Mouse (Mus musculus) ovary, postnatal 36 days (tissue): ENCODE results near the gene Ccnd3.

Source experiments
- DNase-seq: peaks from one replicate; pipeline ENCODE4 v3.0.0; 2022; ENCODE audit warnings: low spot score, mixed read lengths

The Ccnd3 gene

DNA sequence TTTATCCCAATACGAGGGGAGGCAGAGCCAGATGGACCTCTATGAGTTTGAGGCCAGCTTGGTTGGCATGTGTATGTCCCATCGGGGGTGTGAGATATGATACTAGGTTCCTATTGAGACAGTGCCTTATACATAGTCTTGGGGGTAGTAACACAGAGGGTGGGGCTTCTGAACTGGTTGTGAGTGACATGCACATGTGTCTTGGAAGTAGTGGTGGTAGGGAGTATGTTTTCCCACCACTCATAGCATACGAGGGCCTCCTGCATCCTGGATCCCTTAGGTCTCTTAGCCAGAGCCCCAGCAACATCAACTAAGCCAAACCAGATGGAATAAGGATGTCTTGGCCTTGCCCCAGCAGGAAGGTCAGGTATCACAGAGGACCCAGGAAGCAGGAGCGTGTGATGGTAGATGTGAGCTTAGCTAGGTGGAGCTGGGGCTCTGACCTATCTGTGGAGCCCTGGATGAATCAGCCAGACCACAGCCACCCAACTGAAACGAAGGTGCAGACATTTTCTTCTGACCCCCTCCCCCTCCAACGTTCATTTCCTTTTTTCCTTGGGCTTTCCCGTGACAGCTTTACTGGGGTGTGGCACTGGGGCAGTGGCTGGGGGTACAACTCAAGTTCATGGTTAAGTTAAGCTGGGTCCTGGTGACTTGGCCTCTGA is 10.5 kb downstream of the Ccnd3 start:
- DNase-seq, result no peak

DNA sequence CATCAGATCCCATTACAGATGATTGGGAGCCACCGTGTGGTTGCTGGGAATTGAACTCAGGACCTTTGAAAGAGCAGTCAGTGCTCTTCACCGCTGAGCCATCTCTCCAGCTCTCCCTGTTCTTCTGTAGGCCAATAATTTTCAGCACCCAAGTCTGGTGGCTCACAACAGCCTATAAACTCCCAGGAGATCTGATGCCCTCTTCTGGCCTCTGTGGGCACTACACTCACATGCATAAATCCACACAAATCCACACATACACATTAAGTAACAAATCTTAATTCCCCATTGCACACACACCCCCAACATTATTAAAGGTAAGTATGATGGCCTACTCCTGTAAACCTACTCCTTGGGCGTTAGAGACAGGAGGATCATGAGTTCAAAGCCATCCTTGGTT is 11.4 kb downstream of the Ccnd3 start:
- DNase-seq, result no peak

DNA sequence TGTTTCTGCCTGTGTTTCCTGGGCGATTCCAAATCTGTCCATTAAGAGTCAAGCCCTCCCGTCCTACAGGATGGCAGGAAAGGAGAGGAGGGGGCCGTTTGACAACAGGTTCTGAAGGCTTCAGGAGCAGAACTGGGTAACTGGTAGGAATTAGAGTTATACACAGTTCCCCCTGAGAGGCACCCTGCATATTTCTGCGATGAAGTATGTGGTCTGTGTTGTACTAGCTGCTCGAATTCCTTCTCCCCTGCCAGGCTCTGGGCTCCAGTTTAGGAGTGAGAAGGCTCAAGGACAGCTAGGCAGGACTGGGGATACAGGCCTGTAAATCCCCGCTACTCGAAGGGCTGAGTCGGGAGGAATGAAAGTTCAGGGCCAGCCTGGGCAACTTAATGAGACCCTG is 13.4 kb downstream of the Ccnd3 start:
- DNase-seq, result no peak

DNA sequence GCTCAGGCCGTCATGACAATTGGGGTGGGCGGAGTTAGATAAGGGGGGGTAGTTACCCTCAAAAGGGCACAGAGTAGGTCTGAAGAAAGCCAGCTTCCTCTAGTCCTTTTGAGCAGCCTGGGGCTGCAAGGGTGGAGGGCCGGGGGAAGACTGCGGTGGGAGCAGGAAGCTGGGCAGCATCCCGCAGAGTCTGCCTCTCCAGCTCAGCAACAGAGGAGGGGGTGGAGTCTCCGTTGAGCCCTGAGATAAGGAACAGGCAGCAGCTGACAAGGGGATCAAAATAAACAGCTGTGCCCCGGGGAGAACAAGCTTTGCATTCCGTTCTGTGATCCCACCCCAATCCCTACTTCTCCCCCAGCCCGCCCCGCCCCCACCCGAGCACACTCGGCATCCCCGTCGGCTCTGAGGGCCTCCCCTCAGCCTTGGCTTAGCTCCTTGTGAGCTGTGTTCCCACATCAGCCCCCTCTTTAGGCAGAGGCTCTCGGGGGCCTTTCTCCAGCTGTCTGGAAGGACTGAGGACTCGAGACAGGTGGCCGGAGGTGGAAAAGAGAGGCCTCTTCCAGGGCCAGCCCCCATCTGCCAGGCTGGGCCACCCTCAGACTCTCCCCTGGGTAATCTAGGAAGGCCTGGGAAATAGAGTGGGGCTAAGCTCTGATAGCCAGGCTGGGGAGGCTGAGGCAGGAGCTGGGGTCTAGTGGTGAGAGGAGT is 16.9 kb downstream of the Ccnd3 start:
- peak; percentile 54 for DNase-seq

DNA sequence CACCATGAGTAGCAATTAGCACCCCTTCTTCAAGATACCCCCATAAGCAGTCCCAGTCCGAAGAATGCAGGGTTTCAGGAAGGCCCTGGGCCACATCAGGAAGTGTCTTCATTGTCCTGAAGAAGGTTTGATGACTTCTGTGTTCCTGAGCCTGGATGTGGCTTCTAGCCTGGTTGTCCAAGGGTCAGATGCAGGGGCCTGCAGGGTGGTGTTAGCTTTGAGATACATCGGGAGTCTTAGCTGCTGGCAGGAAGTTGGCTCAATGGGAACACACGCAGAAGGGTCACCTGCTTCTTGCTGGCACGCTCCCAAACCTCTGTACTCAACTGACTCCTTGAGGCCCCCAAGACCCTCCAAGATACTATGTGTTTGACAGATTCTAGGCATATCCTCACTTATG is 17.7 kb downstream of the Ccnd3 start:
- DNase-seq, result no peak

DNA sequence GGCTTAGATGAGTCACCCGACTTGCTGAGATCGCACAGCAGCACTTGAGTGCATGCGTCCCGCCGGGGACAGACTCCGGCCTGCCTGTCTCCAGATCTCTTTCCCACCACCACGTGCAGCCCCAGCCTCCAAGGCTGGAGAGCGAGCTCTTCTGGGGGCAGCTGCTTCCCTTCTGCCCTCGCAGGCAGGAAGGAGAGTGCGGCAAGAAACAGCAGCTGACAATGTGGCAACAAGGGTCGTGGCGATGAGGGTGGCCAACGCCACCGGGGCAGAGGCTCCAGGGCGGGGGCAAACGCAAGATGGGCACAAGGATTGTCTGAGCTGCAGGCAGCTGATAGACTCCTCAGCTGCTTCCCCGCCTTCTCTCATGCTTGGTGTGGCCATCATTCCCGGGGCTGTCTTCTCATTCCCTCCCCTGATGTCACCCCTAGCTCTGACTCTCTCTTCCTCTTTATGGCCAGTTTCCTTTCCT is 18.4 kb downstream of the Ccnd3 start:
- no peak for DNase-seq

DNA sequence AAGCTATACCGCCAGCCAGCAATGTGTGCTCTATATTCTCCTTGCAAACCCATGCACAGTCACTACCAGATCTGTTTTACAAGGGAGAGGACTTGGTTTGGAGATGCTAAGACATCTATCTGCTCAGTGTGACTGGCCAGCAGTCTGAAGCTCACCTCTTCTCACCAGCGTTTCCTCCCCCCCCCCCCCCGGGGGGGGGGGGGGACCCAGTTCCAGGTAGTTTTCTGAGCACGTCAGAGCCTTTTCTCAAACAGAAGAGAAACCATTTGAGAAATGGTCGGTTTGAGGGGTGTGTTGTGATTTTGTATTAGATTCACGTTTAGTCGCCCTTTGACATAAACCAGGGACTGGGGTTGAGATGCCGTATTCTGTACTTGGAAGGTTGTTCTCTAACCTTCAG is 19.2 kb downstream of the Ccnd3 start:
- DNase-seq, result no peak

DNA sequence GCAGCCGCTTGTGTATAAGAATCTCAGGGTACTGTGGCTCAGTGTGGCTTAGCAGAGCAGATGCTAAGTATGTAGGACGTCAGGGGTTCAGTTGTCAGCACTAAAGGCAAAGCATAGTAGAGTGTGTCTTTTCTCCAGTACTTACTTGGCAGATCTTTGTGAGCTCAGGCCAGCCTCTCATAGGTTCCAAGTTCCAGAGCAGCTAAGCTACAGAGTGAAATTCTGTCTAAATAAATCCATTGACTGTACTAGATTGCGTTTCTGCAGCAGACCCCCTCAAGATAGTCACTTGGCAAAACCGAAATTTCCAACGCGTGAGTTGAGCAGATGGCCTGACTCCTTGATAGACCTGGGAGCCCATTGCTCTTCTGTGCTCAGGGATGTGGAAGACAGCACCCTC is 20.1 kb downstream of the Ccnd3 start:
- DNase-seq, result no peak

DNA sequence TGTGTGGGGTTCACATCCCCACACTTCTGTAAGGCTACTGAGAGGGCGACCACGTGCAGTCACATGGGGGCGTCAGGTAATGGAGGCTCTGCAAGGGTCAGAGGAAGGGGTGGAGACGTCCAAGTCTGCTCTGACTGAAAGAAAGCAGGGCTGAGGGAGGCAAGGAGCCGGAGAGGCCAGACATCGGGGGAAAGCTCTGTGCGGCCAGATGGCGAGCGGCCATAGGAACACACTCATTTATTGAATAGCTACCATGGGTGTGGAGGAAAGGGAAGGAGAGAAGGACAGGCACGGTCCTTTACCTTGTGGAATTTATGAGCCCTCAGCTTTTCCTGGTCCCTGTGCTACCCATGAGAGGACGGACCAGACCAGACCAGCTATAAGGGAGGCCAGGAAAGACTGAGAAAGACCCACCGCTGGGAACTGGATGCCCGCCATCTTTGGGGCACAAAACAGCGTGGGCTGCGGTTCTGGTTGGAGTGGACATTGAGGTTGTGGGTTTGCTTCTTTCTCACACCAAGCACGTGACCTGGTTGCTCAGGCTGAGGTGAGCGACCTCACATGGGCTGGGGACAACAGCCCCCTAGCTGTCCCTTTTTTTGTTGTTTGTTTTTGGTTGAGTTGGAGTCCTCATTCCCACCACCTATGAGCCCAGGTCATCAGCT is 22.1 kb downstream of the Ccnd3 start:
- DNase-seq, result peak; percentile 19

DNA sequence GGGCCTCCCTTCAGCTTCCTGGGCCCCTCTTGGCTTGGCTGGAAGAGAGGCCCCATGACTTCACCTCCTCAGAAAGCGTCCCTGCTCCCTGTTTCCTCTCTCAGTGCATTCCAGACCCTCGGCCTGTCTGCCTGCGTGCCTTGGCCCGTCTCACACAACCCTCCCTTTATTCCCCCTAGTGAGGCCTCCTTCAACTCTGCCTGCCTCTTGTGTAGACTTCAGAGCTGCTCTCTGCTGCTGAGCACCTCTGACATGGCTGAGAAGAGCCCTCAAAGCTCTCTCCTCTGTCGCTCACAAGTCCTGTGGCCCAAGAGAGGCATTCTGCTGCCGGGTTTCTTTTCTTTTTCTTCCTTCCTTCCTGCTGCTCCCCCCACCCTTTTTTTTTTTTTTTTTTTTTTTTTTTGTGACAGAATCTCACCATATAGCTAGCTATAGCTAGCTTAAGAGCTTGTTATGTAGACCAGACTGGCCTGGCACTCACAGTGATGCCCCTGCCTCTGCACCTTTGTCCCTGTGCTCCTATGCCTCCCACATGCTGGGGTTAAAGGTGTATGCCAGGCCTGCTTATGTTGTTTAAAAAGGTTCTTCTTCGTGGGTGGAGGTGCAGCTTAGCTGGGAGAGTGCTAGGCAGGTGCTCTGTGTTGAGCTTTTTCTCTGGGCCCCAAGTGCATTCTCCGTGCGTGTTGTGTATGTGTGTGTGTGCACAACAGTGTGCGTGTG is 22.9 kb downstream of the Ccnd3 start:
- no peak for DNase-seq

DNA sequence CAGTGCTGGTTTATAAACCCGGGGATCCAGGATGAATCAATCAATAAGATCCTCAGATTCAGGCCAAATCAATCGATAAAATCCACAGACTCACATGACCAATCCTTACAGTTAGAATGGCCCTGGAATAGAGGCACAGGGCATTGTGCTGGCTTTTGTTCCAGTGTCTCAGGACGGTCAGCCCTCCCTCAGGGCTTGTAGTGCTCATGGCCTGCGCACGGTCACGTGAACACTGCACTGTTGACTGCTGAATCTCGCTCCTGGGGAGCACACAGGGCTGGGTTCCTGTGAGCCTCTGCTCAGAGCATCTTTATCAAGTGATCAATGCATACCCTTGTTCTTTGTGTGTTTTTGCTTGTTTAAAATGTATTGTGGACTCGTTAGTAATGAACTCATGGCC is 24.1 kb downstream of the Ccnd3 start:
- DNase-seq, result no peak

DNA sequence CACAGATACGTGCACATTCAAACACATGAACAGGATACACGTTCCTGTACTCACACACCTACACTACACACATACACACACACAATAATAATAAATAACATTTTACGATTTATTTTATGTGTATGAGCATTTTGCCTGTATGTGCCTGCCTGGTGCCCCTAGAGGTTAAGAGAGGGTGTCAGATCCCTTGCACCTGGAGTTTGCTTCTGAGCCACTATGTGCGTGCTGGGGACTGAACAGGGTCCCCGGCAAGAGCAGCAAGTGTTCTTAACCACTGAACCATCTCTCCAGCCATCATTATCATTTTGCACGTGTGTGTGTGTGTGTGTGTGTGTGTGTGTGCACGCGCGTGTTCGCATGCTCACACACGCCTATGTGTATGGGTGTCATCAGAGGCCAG is 24.7 kb downstream of the Ccnd3 start:
- no peak for DNase-seq

DNA sequence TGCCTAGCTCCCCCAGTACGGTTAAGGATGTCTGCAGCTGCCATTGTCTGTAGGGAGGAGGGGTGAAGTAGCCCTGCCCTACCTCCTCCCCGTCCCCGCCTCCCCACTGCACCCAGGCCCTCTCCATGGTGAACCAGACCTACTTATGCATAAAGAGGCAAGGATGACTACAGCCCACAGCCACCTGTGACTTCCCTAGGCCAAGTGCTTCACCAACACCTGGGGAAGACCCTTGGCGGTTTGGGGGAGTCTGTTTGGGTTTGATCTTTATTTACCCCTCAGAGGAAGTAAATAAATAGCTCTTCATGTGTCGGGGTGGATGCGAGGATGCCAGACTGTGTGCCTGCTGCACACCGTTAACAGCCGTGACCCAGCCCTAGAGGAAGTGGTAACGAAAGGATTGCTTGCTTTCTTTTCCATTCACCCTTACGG is 26.6 kb downstream of the Ccnd3 start:
- DNase-seq, result no peak

DNA sequence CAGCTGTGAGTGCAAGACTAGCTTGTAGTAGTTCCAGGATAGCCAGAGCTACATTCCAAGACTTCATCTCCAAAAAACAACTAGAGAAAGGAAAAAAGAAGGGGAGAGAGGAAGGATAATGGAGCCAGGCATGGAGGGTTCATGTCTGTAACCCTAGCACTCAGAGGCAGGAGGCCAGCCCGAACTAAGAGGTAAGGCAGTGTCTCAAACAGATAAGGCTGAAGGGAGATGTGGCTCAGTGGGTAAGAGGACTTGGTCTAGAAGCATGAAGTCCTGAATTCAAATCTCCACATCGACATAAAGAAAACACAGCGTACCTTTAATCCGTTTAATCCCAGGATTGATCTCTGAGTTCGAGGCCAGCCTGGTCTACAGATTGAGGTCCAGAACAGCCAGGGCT is 27.5 kb downstream of the Ccnd3 start:
- DNase-seq, result no peak

DNA sequence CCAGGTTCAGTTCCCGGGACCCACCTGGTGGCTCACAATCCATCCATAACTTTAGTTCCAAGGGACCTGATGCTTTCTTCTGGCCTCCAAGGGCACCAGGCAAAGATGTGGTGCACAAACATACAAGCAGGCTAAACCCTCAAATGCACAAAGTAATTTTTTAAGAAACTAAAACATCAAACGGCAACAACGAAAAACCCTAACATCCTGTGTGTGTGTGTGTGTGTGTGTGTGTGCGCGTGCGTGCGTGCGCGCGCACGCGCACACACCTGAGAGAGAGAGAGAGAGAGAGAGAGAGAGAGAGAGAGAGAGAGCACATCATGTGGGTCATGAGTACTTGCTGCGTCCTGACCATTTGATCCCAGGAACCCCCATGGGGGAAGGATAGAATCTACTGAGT is 28.8 kb downstream of the Ccnd3 start:
- DNase-seq, result no peak

DNA sequence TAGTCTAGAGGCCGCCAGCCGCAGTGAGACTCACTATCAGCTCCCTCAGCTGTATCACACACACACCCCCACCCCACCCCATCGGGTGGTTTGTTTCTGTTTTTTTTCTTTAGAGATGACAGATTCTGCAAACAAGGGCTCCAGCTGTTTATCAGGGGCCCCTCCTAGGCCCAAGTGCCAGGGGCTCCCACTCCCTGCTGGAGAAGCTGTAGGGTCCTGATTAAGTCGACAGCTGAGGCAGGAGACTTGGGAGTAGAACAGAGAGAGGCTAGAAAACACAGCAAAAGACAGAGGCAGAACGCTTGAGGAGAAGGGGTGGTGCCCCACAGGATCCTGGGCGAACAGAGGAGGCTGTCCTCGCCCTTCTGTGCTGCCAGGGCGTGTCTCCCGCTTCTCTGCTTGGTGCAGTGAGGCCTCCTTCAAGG is 31.0 kb downstream of the Ccnd3 start:
- DNase-seq, result no peak

DNA sequence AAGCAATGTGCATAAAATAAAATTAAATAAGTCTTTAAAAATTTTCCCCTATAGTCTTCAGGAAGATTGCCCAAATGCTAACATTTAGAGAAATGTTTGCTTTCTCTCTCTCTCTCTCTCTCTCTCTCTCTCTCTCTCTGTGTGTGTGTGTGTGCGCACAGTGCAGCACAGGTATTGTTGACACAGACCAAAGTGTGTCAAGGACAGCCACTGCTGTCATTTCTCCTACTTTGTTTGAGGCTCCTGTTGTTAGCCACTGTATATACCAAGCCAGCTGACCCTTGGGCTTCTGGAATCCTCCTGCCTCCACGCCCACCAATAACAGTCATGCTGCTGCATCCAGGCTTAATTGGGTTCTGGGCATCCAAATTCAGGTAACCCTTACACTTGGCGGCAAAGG is 33.2 kb downstream of the Ccnd3 start:
- DNase-seq, result no peak

DNA sequence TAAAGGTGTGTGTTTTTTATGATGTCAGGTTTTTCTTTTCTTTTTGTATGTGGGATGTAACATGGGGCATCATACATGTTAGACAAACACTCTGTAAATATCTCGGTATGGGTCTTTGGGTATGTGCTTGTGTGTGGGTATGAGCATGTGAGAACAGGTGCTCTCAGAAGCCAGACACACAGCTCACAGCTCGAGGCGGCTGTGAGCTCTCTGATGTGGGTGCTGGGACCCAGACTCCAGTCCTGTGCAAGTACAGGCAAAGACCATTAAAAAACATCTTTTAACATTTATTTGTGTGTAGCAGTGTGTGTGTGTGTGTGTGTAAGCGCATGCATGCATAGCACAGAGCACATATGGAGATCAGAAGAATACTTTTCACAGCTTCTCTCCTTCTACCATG is 34.3 kb downstream of the Ccnd3 start:
- no peak for DNase-seq

DNA sequence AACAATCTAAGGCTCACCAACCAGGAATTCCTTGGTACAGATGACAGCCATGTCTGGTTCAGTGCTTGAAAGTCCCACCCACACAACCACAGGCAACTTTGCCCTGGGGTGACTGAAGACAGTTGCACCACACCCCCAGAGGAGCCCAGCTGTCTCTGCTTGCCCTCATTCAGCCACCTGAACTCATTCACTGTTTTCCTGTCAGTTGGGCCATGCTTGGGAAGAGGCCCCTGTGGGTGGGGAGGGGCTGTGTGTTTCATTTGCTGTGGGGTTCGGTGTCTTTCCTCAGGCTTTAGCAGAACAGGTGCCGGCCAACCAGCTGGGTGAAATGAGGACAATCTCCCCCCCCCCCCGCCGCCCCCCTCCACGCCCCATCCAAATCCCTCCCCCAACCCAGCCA is 37.2 kb downstream of the Ccnd3 start:
- DNase-seq, result no peak

DNA sequence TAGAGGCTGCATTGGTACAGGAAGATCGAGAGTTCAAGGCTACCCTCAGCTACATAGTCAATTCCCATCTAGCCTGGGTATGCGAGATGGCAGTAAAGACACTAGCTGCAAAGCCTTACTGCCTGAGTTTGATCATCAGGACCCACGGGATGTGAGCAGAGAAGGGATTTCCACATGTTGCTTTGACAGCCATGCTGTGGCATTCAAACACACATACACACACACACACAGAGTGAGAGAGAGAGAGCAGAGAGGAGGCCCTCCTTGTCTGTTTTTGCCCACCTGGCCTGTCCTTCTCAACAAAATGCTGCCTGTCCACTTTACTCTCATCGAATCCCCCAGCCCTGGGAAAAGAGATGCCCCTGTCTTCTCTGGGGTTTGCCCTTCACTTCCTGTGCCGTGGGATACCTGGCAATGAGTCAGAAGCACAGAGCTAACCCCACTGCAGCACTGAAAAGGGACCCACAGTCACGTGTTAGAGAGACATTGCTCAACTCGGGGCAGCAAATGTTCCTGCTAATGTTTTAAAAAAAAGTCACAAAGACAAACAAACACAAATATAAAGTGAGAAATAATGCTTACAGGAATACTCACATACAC is 38.3 kb downstream of the Ccnd3 start:
- DNase-seq, result no peak

DNA sequence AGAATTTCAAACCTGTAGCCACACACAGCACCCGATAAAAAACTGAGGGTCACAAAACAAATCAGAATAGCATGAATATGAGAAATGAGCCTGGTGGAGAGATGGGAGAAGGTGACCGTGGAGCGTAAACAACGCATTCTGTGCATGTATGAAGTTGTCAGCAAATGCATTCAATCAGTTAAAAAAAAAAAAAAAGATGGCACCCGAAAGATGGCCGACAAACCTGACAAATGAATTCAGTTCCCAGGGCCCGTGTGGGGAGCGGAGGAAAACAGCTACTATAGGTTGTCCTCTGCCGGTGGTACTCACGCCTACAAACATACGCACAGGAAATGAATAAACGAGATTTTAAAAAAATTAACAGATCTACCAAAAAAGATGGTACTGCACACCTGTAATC is 40.3 kb downstream of the Ccnd3 start:
- DNase-seq, result no peak

DNA sequence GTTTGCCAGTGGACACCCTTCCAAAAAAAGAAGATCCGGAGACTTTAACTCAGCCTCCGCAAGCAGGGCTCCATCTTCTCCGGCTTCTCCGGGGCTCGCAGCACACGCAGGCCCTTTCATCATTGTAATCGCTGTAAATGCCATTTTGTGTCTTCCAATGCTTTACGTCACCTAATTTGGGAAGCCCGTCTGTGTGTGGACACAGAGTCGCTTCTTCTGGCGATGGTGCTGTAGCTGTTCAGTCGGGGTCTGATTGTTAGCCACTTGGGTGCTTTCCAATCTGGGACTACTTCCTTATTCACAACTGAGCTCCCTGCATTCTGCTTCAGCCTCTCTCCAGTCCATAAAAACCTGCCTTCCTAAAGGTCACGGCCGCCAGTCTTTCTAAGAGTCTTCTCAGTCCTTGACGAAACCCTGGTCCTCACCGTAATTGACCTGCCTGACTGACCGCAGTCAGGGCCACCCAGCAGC is 41.0 kb downstream of the Ccnd3 start:
- no peak for DNase-seq
